Mouse (Mus musculus): Measurements from ENCODE around the gene Lrrc28.

Lrrc28 gene

GRCm38 (mm10) chr7:67487889-67488411 is 157.1 kb downstream of the Lrrc28 start:
- DNase-seq (ENCODE audit: low spot score) = peak; percentile 83

GRCm38 (mm10) chr7:67486925-67487760 is 157.9 kb downstream of the Lrrc28 start:
- no peak for DNase-seq (ENCODE audit: low spot score)

GRCm38 (mm10) chr7:67486417-67486816 is 158.7 kb downstream of the Lrrc28 start:
- DNase-seq (ENCODE audit: low spot score) = no peak

GRCm38 (mm10) chr7:67483698-67484097 is 161.4 kb downstream of the Lrrc28 start:
- no peak for DNase-seq (ENCODE audit: low spot score)

- peak; percentile 57 for DNase-seq (ENCODE audit: low spot score)
Measured at GRCm38 (mm10) chr7:67479576-67480413, 165.3 kb downstream of the Lrrc28 start.

GRCm38 (mm10) chr7:67479168-67479567 is 165.9 kb downstream of the Lrrc28 start:
- DNase-seq (ENCODE audit: low spot score) = no peak

- DNase-seq (ENCODE audit: low spot score) = no peak
Measured at GRCm38 (mm10) chr7:67477996-67478395, 167.1 kb downstream of the Lrrc28 start.

GRCm38 (mm10) chr7:67471295-67471694 is 173.8 kb downstream of the Lrrc28 start:
- DNase-seq (ENCODE audit: low spot score) = peak; percentile 12

- no peak for DNase-seq (ENCODE audit: low spot score)
Measured at GRCm38 (mm10) chr7:67468802-67469408, 176.2 kb downstream of the Lrrc28 start.

GRCm38 (mm10) chr7:67468180-67468579 is 176.9 kb downstream of the Lrrc28 start:
- no peak for DNase-seq (ENCODE audit: low spot score)

GRCm38 (mm10) chr7:67466322-67466721 is 178.7 kb downstream of the Lrrc28 start:
- DNase-seq (ENCODE audit: low spot score) = no peak

GRCm38 (mm10) chr7:67464633-67465032 is 180.4 kb downstream of the Lrrc28 start:
- no peak for DNase-seq (ENCODE audit: low spot score)

GRCm38 (mm10) chr7:67463565-67463964 is 181.5 kb downstream of the Lrrc28 start:
- DNase-seq (ENCODE audit: low spot score) = peak; percentile 42

Measured in adipocyte (in vitro differentiated cells).